Mouse (Mus musculus) embryonic fibroblast, embryonic 13.5 days (primary cell): ENCODE measurements around the gene Adamts3.

Source experiments
- CTCF ChIP-seq: IDR thresholded peaks from 2 replicates; pipeline ENCODE4 v1.5.1; 2011; ENCODE audit warnings: mild to moderate bottlenecking, control low read depth, low read length, moderate library complexity, borderline replicate concordance; ENCODE audit not compliant: insufficient read depth
- POLR2A ChIP-seq: IDR thresholded peaks from 2 replicates; pipeline ENCODE4 v1.6.1; 2011; ENCODE audit warnings: low read depth, mild to moderate bottlenecking, control low read depth, low read length, moderate library complexity

DNA sequence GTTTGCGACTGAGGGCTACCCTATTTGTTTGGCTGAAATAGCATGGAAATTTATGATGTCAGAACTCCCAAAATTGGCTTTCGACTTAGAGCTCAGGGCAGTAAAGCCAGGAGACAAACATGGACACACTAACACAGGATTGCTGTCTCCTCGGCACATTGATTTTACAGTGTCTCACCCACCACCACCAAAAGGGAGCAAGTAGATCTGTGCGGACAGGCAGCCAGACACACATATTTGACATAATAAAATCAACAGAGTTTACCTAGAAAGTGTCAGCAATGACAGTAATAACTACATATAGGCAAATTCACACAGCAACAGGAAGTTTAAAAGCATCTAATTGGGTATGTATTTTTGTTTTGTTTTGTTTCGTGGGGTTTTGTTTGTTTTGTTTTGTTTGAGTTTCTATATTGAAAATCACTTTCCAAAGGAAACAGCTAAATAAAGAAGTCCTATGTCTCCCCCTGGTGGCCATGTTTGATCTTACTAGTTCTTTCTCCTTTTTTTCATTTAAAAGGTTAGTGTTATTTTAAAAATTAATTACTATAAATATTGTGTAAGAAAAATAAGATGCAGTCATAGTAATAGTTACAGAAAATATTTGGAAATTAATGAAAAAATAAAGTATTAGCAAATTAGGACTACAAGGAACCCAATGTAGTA, 203.1 kb downstream of the Adamts3 start:
- TF ChIP-seq CTCF (no peak), POLR2A (no peak)
